Mouse (Mus musculus): ENCODE results near the gene Mmp10. TPM values are rescaled to one million over a fixed set of nuclear protein-coding genes. Genes with fewer than 3 reads are reported as not detected.

Mmp10 gene
- not detected in 2 replicates for polyA plus RNA-seq (2015; fragmentation: Nextera tagmentation; extraction: Ambion mirVana)

- H3K4me2 ChIP-seq = no peak within 1 kb of the TSS
- ATAC-seq (ENCODE audit: low FRiP score) = no peak
- no peaks in the 10 kb centered on the region for H3K27me3 ChIP-seq
- no peaks in the 10 kb centered on the region for H3K9me3 ChIP-seq
- H3K36me3 ChIP-seq = no peaks in the 10 kb centered on the region
- no peak within 1 kb of the TSS for H3K27ac ChIP-seq
- no peaks in the 10 kb centered on the region for H3K4me1 ChIP-seq (replicated peaks)
- WGBS = 86% methylated on average over 3 of the region's 3 CpGs
- H3K4me3 ChIP-seq = no peak within 1 kb of the TSS
- H3K9ac ChIP-seq = no peak within 1 kb of the TSS
Observed at GRCm38 (mm10) chr9:7502051-7502450, at the start of gene Mmp10. Gene Mmp10, plus strand, starts transcription at chr9:7502352.

- Histone ChIP-seq H3K4me1 (replicated peaks) (no peaks in the 10 kb centered on the region), H3K4me2 (no peak overlapping the region), H3K27ac (no peak overlapping the region), H3K36me3 (no peaks in the 10 kb centered on the region), H3K9me3 (no peaks in the 10 kb centered on the region), H3K4me3 (no peak overlapping the region), H3K9ac (no peak overlapping the region), H3K27me3 (no peaks in the 10 kb centered on the region)
- 80% methylated on average over 2 of the region's 2 CpGs for WGBS
- ATAC-seq (ENCODE audit: low FRiP score) = no peak
Observed at GRCm38 (mm10) chr9:7453302-7453701, 48.9 kb upstream of the Mmp10 start.

GRCm38 (mm10) chr9:7470262-7470661 lies 31.9 kb upstream of the Mmp10 start:
- H3K27ac ChIP-seq = no peak overlapping the region
- ATAC-seq (ENCODE audit: low FRiP score) = no peak
- H3K36me3 ChIP-seq = no peaks in the 10 kb centered on the region
- 67% methylated on average over 1 of the region's 1 CpGs for WGBS
- no peak overlapping the region for H3K4me3 ChIP-seq
- H3K27me3 ChIP-seq = no peaks in the 10 kb centered on the region
- no peak overlapping the region for H3K9ac ChIP-seq
- H3K9me3 ChIP-seq = no peaks in the 10 kb centered on the region
- no peaks in the 10 kb centered on the region for H3K4me1 ChIP-seq (replicated peaks)
- H3K4me2 ChIP-seq = no peak overlapping the region

GRCm38 (mm10) chr9:7483684-7484394 lies 18.3 kb upstream of the Mmp10 start:
- ATAC-seq (ENCODE audit: low FRiP score) = no peak
- 75% methylated on average over 5 of the region's 5 CpGs for WGBS

GRCm38 (mm10) chr9:7501138-7501537 lies 1.0 kb upstream of the Mmp10 start:
- Histone ChIP-seq H3K36me3 (no peaks in the 10 kb centered on the region), H3K4me3 (no peak overlapping the region), H3K4me2 (no peak overlapping the region), H3K27me3 (no peaks in the 10 kb centered on the region), H3K27ac (no peak overlapping the region), H3K4me1 (replicated peaks) (no peaks in the 10 kb centered on the region), H3K9ac (no peak overlapping the region), H3K9me3 (no peaks in the 10 kb centered on the region)
- ATAC-seq (ENCODE audit: low FRiP score) = no peak
- WGBS = 81% methylated on average over 3 of the region's 3 CpGs

More at GRCm38 (mm10) chr9:7483684-7484394, 18.3 kb upstream of the Mmp10 start:
- Histone ChIP-seq H3K27me3 (no peaks in the 10 kb centered on the region), H3K36me3 (no peaks in the 10 kb centered on the region), H3K9ac (no peak overlapping the region), H3K4me2 (no peak overlapping the region), H3K4me1 (replicated peaks) (no peaks in the 10 kb centered on the region), H3K27ac (no peak overlapping the region), H3K4me3 (no peak overlapping the region), H3K9me3 (no peaks in the 10 kb centered on the region)

- no peak overlapping the region for H3K27ac ChIP-seq
- no peak overlapping the region for H3K9ac ChIP-seq
- no peaks in the 10 kb centered on the region for H3K27me3 ChIP-seq
- 87% methylated on average over 7 of the region's 7 CpGs for WGBS
- no peaks in the 10 kb centered on the region for H3K9me3 ChIP-seq
- no peaks in the 10 kb centered on the region for H3K36me3 ChIP-seq
- no peak overlapping the region for H3K4me2 ChIP-seq
- H3K4me3 ChIP-seq = no peak overlapping the region
- no peak for ATAC-seq (ENCODE audit: low FRiP score)
- H3K4me1 ChIP-seq (replicated peaks) = no peaks in the 10 kb centered on the region
Observed at GRCm38 (mm10) chr9:7507321-7507876, 5.2 kb downstream of the Mmp10 start.

- H3K4me2 ChIP-seq = no peak overlapping the region
- 93% methylated on average over 10 of the region's 10 CpGs for WGBS
- no peaks in the 10 kb centered on the region for H3K4me1 ChIP-seq (replicated peaks)
- H3K4me3 ChIP-seq = no peak overlapping the region
- H3K27me3 ChIP-seq = no peaks in the 10 kb centered on the region
- no peak overlapping the region for H3K27ac ChIP-seq
- no peaks in the 10 kb centered on the region for H3K36me3 ChIP-seq
- no peaks in the 10 kb centered on the region for H3K9me3 ChIP-seq
- ATAC-seq (ENCODE audit: low FRiP score) = no peak
- H3K9ac ChIP-seq = no peak overlapping the region
Observed at GRCm38 (mm10) chr9:7509619-7510233, 7.6 kb downstream of the Mmp10 start.

- H3K9me3 ChIP-seq = no peaks in the 10 kb centered on the region
- no peak overlapping the region for H3K4me2 ChIP-seq
Observed at GRCm38 (mm10) chr9:7517944-7518571, 15.9 kb downstream of the Mmp10 start.

GRCm38 (mm10) chr9:7526255-7526940 lies 24.2 kb downstream of the Mmp10 start:
- H3K9ac ChIP-seq = no peak overlapping the region
- no peaks in the 10 kb centered on the region for H3K27me3 ChIP-seq
- H3K36me3 ChIP-seq = no peaks in the 10 kb centered on the region
- H3K27ac ChIP-seq = no peak overlapping the region
- ATAC-seq (ENCODE audit: low FRiP score) = no peak
- H3K4me1 ChIP-seq (replicated peaks) = no peaks in the 10 kb centered on the region
- H3K4me2 ChIP-seq = no peak overlapping the region
- H3K4me3 ChIP-seq = no peak overlapping the region
- 76% methylated on average over 4 of the region's 4 CpGs for WGBS
- no peaks in the 10 kb centered on the region for H3K9me3 ChIP-seq

More at GRCm38 (mm10) chr9:7517944-7518571, 15.9 kb downstream of the Mmp10 start:
- Histone ChIP-seq H3K4me3 (no peak overlapping the region), H3K27me3 (no peaks in the 10 kb centered on the region), H3K4me1 (replicated peaks) (no peaks in the 10 kb centered on the region), H3K27ac (no peak overlapping the region), H3K9ac (no peak overlapping the region), H3K36me3 (no peaks in the 10 kb centered on the region)
- ATAC-seq (ENCODE audit: low FRiP score) = no peak
- WGBS = 65% methylated on average over 4 of the region's 4 CpGs

GRCm38 (mm10) chr9:7542763-7543162 lies 40.6 kb downstream of the Mmp10 start:
- H3K4me3 ChIP-seq = no peak overlapping the region
- H3K36me3 ChIP-seq = no peaks in the 10 kb centered on the region
- H3K4me2 ChIP-seq = no peak overlapping the region
- H3K9me3 ChIP-seq = no peaks in the 10 kb centered on the region
- no peak overlapping the region for H3K9ac ChIP-seq
- H3K27me3 ChIP-seq = no peaks in the 10 kb centered on the region
- no peaks in the 10 kb centered on the region for H3K4me1 ChIP-seq (replicated peaks)
- no peak for ATAC-seq (ENCODE audit: low FRiP score)
- H3K27ac ChIP-seq = no peak overlapping the region

- H3K4me1 ChIP-seq (replicated peaks) = no peaks in the 10 kb centered on the region
- no peak overlapping the region for H3K27ac ChIP-seq
- no peak overlapping the region for H3K4me3 ChIP-seq
- no peak overlapping the region for H3K4me2 ChIP-seq
- H3K36me3 ChIP-seq = no peaks in the 10 kb centered on the region
- no peaks in the 10 kb centered on the region for H3K27me3 ChIP-seq
- no peak for ATAC-seq (ENCODE audit: low FRiP score)
- H3K9ac ChIP-seq = no peak overlapping the region
- WGBS = 83% methylated on average over 1 of the region's 1 CpGs
- no peaks in the 10 kb centered on the region for H3K9me3 ChIP-seq
Observed at GRCm38 (mm10) chr9:7544923-7545457, 42.8 kb downstream of the Mmp10 start.

GRCm38 (mm10) chr9:7545471-7545870 lies 43.3 kb downstream of the Mmp10 start:
- no peaks in the 10 kb centered on the region for H3K4me1 ChIP-seq (replicated peaks)
- H3K27me3 ChIP-seq = no peaks in the 10 kb centered on the region
- no peaks in the 10 kb centered on the region for H3K36me3 ChIP-seq
- H3K27ac ChIP-seq = no peak overlapping the region
- H3K9ac ChIP-seq = no peak overlapping the region
- no peaks in the 10 kb centered on the region for H3K9me3 ChIP-seq
- ATAC-seq (ENCODE audit: low FRiP score) = no peak
- no peak overlapping the region for H3K4me3 ChIP-seq
- no peak overlapping the region for H3K4me2 ChIP-seq
- 64% methylated on average over 1 of the region's 1 CpGs for WGBS

Measured in hindbrain, embryonic 13.5 days (tissue).